Comparison of ENCODE assay signal across 29 mouse cellular contexts in the genomic region with DNA sequence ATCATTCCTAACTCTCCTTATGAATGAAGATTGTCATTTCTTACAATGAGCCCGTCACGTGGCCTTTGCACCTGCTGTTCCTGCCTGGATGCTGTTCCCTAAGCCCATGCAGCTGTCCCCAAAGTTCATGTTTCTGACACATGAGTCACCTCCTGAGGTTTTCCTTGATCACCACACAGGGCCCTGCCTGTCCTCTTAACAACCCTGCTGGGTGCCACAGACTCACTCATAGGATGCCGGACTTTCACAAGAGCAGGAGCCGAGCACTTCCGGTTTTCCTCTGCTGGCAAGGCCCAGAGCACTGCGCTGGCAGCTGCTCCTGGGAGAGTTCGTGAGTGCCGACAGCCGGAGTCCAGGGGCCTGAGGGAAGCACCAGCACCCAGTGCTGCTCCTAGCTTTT. TPM values are rescaled to one million over a fixed set of nuclear protein-coding genes. Genes with fewer than 3 reads are reported as not detected.
A peak's percentile ranks its signal among the peaks of the same experiment; 100 is the strongest.
DNase-seq lines count a peak whose midpoint lies in the region; ATAC-seq and TF ChIP-seq lines count a peak whose summit lies in the region.
"Had no signal": no experiment of that assay in that cellular context is flagged by ENCODE, and none has a peak within 500 bp of the region (broad histone marks: within the 10 kb centered on the region; RNA-seq: fewer than 3 reads in every experiment).

No protein-coding gene starts in this region.

- ATAC-seq in limb, embryonic 13.5 days (ENCODE audit: low FRiP score, low read depth), result peak; percentile 54; the same call in 1 of the 2 replicates
- ATAC-seq in midbrain, embryonic 15.5 days (replicated peaks), result no peak
- ATAC-seq: CD4-positive, CD25-positive, alpha-beta regulatory T cell, adult 4 months; forebrain, embryonic 14.5 days; forebrain, postnatal 0 days; hindbrain, postnatal 0 days; inflammation-experienced regulatory T-cells, adult 6 months; intestine, postnatal 0 days; Patski had no signal

- no peak for TF ChIP-seq POLR2A in myocyte (IDR thresholded peaks at IDR 0.05; ENCODE audit: insufficient read length, low read depth)
- no peak for TF ChIP-seq POLR2A in cerebellum, adult 2 months (IDR thresholded peaks at IDR 0.05; ENCODE audit: borderline replicate concordance, insufficient read depth, low read length)

- H3K79me3 ChIP-seq in C2C12 (ENCODE audit: low read depth), result no peaks in the 10 kb centered on the region

- H3K79me2 ChIP-seq in C2C12 (ENCODE audit: control insufficient read depth, insufficient read depth) (no peaks in the 10 kb centered on the region), myocyte (ENCODE audit: control insufficient read depth, insufficient read depth) (no peaks in the 10 kb centered on the region)

- no peak overlapping the region for H3K4me2 ChIP-seq in limb, embryonic 13.5 days (replicated peaks)
- H3K4me2 ChIP-seq in myocyte (ENCODE audit: low read depth), result peak overlapping the region; percentile 55
- no peak overlapping the region for H3K4me2 ChIP-seq in midbrain, embryonic 15.5 days
- H3K4me2 ChIP-seq: embryonic facial prominence, embryonic 13.5 days; heart, embryonic 12.5 days; heart, embryonic 15.5 days; hindbrain, embryonic 14.5 days had no signal

- no peak overlapping the region for H3K27ac ChIP-seq in limb, embryonic 13.5 days
- H3K27ac ChIP-seq in limb, embryonic 10.5 days, result no peak overlapping the region
- no peak overlapping the region for H3K27ac ChIP-seq in cerebellum, adult 2 months (ENCODE audit: insufficient read depth, low read length)
- H3K27ac ChIP-seq in midbrain, embryonic 15.5 days, result no peak overlapping the region
- H3K27ac ChIP-seq: embryonic facial prominence, embryonic 13.5 days; forebrain, embryonic 10.5 days; gastrocnemius, adult 2 months; heart, embryonic 15.5 days; hindbrain, embryonic 14.5 days; hindbrain, postnatal 0 days had no signal

- no peaks in the 10 kb centered on the region for H3K4me1 ChIP-seq in limb, embryonic 13.5 days
- H3K4me1 ChIP-seq in limb, embryonic 10.5 days, result no peaks in the 10 kb centered on the region
- no peaks in the 10 kb centered on the region for H3K4me1 ChIP-seq in cerebellum, adult 2 months (ENCODE audit: control insufficient read depth, insufficient read depth, low read length)
- H3K4me1 ChIP-seq in midbrain, embryonic 15.5 days, result no peaks in the 10 kb centered on the region
- H3K4me1 ChIP-seq: embryonic facial prominence, embryonic 13.5 days; heart, embryonic 12.5 days; heart, embryonic 15.5 days had no signal

- no peaks in the 10 kb centered on the region for H3K27me3 ChIP-seq in limb, embryonic 13.5 days
- H3K27me3 ChIP-seq in limb, embryonic 10.5 days (ENCODE audit: low read depth, poor library complexity, severe bottlenecking), result no peaks in the 10 kb centered on the region
- no peaks in the 10 kb centered on the region for H3K27me3 ChIP-seq in C2C12 (ENCODE audit: control insufficient read depth, insufficient read depth, insufficient read length)
- H3K27me3 ChIP-seq in myocyte (ENCODE audit: control insufficient read depth, insufficient read depth, insufficient read length), result no peaks in the 10 kb centered on the region
- no peaks in the 10 kb centered on the region for H3K27me3 ChIP-seq in cerebellum, adult 2 months (ENCODE audit: control insufficient read depth, insufficient read depth, low read length)
- no peaks in the 10 kb centered on the region for H3K27me3 ChIP-seq in midbrain, embryonic 15.5 days (replicated peaks)

- no peaks in the 10 kb centered on the region for H3K9me3 ChIP-seq in limb, embryonic 13.5 days
- H3K9me3 ChIP-seq in limb, embryonic 10.5 days (replicated peaks), result no peaks in the 10 kb centered on the region
- H3K9me3 ChIP-seq in midbrain, embryonic 15.5 days, result no peaks in the 10 kb centered on the region
- H3K9me3 ChIP-seq: embryonic facial prominence, embryonic 13.5 days; heart, embryonic 12.5 days; heart, embryonic 15.5 days had no signal

- H3ac ChIP-seq in C2C12 (ENCODE audit: control insufficient read depth, insufficient read length, low read depth), result no peak overlapping the region
- no peak overlapping the region for H3ac ChIP-seq in myocyte (ENCODE audit: control insufficient read depth, insufficient read length)

- TF ChIP-seq CTCF in C2C12 (IDR thresholded peaks at IDR 0.05; ENCODE audit: control insufficient read depth, insufficient read depth, insufficient read length), result no peak
- no peak for TF ChIP-seq CTCF in cerebellum, adult 2 months (IDR thresholded peaks at IDR 0.05; ENCODE audit: borderline replicate concordance, insufficient read depth, low read depth, low read length)

- no peaks in the 10 kb centered on the region for H3K36me3 ChIP-seq in limb, embryonic 13.5 days
- no peaks in the 10 kb centered on the region for H3K36me3 ChIP-seq in limb, embryonic 10.5 days
- no peaks in the 10 kb centered on the region for H3K36me3 ChIP-seq in C2C12 (ENCODE audit: control insufficient read depth, insufficient read depth)
- H3K36me3 ChIP-seq in myocyte (ENCODE audit: control insufficient read depth, insufficient read depth), result no peaks in the 10 kb centered on the region
- H3K36me3 ChIP-seq in midbrain, embryonic 15.5 days (replicated peaks), result no peaks in the 10 kb centered on the region
- H3K36me3 ChIP-seq: embryonic facial prominence, embryonic 13.5 days; forebrain, embryonic 10.5 days; heart, embryonic 12.5 days; heart, embryonic 15.5 days had no signal

- no peak overlapping the region for H3K4me3 ChIP-seq in limb, embryonic 13.5 days
- no peak overlapping the region for H3K4me3 ChIP-seq in limb, embryonic 10.5 days
- H3K4me3 ChIP-seq in C2C12 (ENCODE audit: insufficient read depth, poor library complexity, severe bottlenecking) (no peak overlapping the region), myocyte (no peak overlapping the region)
- no peak overlapping the region for H3K4me3 ChIP-seq in cerebellum, adult 2 months (replicated peaks; ENCODE audit: insufficient read depth, low read depth, low read length)
- no peak overlapping the region for H3K4me3 ChIP-seq in midbrain, embryonic 15.5 days
- H3K4me3 ChIP-seq: embryonic facial prominence, embryonic 13.5 days; forebrain, embryonic 10.5 days; gastrocnemius, adult 2 months; heart, embryonic 12.5 days; heart, embryonic 15.5 days had no signal

- no peak overlapping the region for H3K9ac ChIP-seq in limb, embryonic 13.5 days
- no peak overlapping the region for H3K9ac ChIP-seq in midbrain, embryonic 15.5 days
- H3K9ac ChIP-seq: embryonic facial prominence, embryonic 13.5 days; forebrain, postnatal 0 days; heart, embryonic 12.5 days; heart, embryonic 15.5 days; hindbrain, embryonic 14.5 days had no signal

- no peak for DNase-seq in limb, embryonic 10.5 days (ENCODE audit: low spot score)
- DNase-seq in cerebellum, adult 2 months, result no peak
- DNase-seq: adrenal gland, postnatal 10 days; adrenal gland, postnatal 36 days; B cell, adult 2 months; cerebellum, adult 18-20 months; cerebellum, adult 9-11 months; cerebellum, postnatal 25 days; forebrain, postnatal 0 days; gastrocnemius, adult 2 months; gastrocnemius, postnatal 14 days; heart, adult 18-20 months; heart, postnatal 10 days; heart, postnatal 36 days had no signal

- WGBS in limb, embryonic 13.5 days, result 76% methylated on average over 9 of the region's 9 CpGs
- 85% methylated on average over 9 of the region's 9 CpGs for WGBS in limb, embryonic 10.5 days
- 61% methylated on average over 9 of the region's 9 CpGs for WGBS in cerebellum, adult 2 months
- 87% methylated on average over 9 of the region's 9 CpGs for WGBS in midbrain, embryonic 15.5 days

TF ChIP-seq in C2C12, 6 proteins besides CTCF, POLR2A, EP300 and RAD21:
- TF ChIP-seq FOSL1 (IDR thresholded peaks at IDR 0.05; ENCODE audit: insufficient read depth, low read length, poor library complexity, severe bottlenecking) (no peak), CEBPB (IDR thresholded peaks at IDR 0.05; ENCODE audit: low read depth) (peak; percentile 22), MYOD1 (IDR thresholded peaks at IDR 0.05; ENCODE audit: control insufficient read depth, insufficient read length, low read depth) (peak; percentile 97), USF1 (IDR thresholded peaks at IDR 0.05; ENCODE audit: low read depth) (peak; percentile 77), MAX (IDR thresholded peaks at IDR 0.05) (no peak), MYOG (IDR thresholded peaks at IDR 0.05; ENCODE audit: control insufficient read depth, extremely low read depth, insufficient read length) (no peak)

TF ChIP-seq in myocyte, 11 proteins besides CTCF, POLR2A, EP300 and RAD21:
- 0 out of 2 replicates have a peak, but pooled peaks have one; percentile 14 for TF ChIP-seq CEBPB (IDR thresholded peaks at IDR 0.05; ENCODE audit: insufficient read depth, poor library complexity, severe bottlenecking)
- peak; percentile 36 to 87 (median 87) for TF ChIP-seq MYOD1 (IDR thresholded peaks at IDR 0.05; ENCODE audit: control insufficient read depth in 1 of 3, insufficient read length in 2 of 3, low read depth in 2 of 3)
- peak in 2 of 3 experiments; percentile 64 to 78 for TF ChIP-seq MYOG (IDR thresholded peaks at IDR 0.05; ENCODE audit: control insufficient read depth in 1 of 3, insufficient read depth in 1 of 3, insufficient read length in 2 of 3, low read depth in 2 of 3)
- no peak for TF ChIP-seq TCF3 (IDR thresholded peaks at IDR 0.05; ENCODE audit: insufficient read length, low read depth)
- peak; percentile 9 for TF ChIP-seq TCF12 (IDR thresholded peaks at IDR 0.05; ENCODE audit: insufficient read depth, poor library complexity, severe bottlenecking)
- TF ChIP-seq USF1 (IDR thresholded peaks at IDR 0.05; ENCODE audit: low read depth), result peak; percentile 46

RNA-seq across cellular contexts. Expression of gene Wfs1, which starts 12.0 kb away (rescaled TPM):
- 10.4 and 10.9 TPM in 2 replicates for polyA plus RNA-seq in limb, embryonic 13.5 days (2015; fragmentation: Nextera tagmentation; extraction: Ambion mirVana)
- 6.1 and 6.7 TPM in 2 replicates for polyA plus RNA-seq in limb, embryonic 10.5 days (2016; fragmentation: Nextera tagmentation; extraction: Ambion mirVana)
- polyA plus RNA-seq in C2C12 (2012; fragmentation: generic; extraction: Trizol) (16.2 TPM), myocyte (2012; fragmentation: generic; extraction: Trizol) (83.4 TPM)
- 27.2 and 28.3 TPM in 2 replicates for polyA plus RNA-seq in cerebellum, adult 2 months (2012; rRNA removed)
- 8.9 and 10.2 TPM in 2 replicates for polyA plus RNA-seq in midbrain, embryonic 15.5 days (2015; fragmentation: Nextera tagmentation; extraction: Ambion mirVana)
